ENCODE assay signal across 8 mouse cellular contexts in the genomic region with DNA sequence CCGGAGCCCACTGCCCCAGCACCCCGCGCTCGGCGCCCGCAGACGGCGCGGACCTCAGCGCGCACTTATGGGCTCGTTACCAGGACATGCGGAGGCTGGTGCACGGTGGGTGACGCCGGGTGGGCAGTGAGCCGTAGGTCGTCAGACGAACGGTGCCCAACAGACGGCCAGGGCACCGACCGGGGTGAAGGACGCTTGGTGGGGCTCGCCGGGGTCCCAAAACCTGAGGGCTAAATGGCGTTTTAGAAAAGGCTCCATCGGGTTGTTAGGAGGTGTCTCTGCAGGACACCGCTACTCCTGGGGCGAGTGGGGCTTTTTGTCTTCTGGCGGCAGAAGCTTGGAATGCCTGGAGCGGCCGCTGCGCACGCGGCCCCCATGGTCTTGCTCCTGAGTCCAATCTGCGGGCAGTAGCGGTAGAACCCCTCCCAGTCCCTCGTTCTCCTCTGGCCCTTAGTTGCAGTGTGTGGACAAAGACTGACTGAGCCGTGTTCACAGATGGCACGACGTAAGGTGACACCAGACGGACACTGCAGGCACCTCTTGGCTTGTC. TPM values are rescaled to one million over a fixed set of nuclear protein-coding genes. Genes with fewer than 3 reads are reported as not detected.
A peak's percentile ranks its signal among the peaks of the same experiment; 100 is the strongest.
DNase-seq lines count a peak whose midpoint lies in the region; ATAC-seq and TF ChIP-seq lines count a peak whose summit lies in the region.

No protein-coding gene starts in this region.

- peaks cover 32% of the 10 kb centered on the region for H3K4me1 ChIP-seq in testis, adult 2 months (ENCODE audit: control insufficient read depth, insufficient read depth, low read length)
- no peaks in the 10 kb centered on the region; the same call in 1 of the 2 replicates for H3K4me1 ChIP-seq in embryonic facial prominence, embryonic 11.5 days (ENCODE audit: control insufficient read depth, insufficient read depth, low read length)
- H3K4me1 ChIP-seq in hindbrain, postnatal 0 days (ENCODE audit: insufficient read depth, low read length), result peaks cover 41% of the 10 kb centered on the region

- peak overlapping the region; percentile 86 for H3K4me3 ChIP-seq in testis, adult 2 months (ENCODE audit: control insufficient read depth, low read depth, low read length)
- H3K4me3 ChIP-seq in embryonic facial prominence, embryonic 11.5 days (ENCODE audit: low read depth, low read length), result peak overlapping the region; percentile 99
- peak overlapping the region; percentile 74 for H3K4me3 ChIP-seq in hindbrain, postnatal 0 days (ENCODE audit: low read length)
- H3K4me3 ChIP-seq in macrophage (ENCODE audit: inconsistent target), result peak overlapping the region; percentile 64

- no peak for ATAC-seq in embryonic facial prominence, embryonic 11.5 days (replicated peaks; ENCODE audit: insufficient number of reproducible peaks, low FRiP score, low TSS enrichment, low read depth)
- peak; percentile 1; the same call in 1 of the 2 replicates for ATAC-seq in hindbrain, postnatal 0 days

- no peaks in the 10 kb centered on the region for H3K9me3 ChIP-seq in embryonic facial prominence, embryonic 11.5 days (replicated peaks; ENCODE audit: control insufficient read depth, low read length)
- no peaks in the 10 kb centered on the region for H3K9me3 ChIP-seq in hindbrain, postnatal 0 days (ENCODE audit: low read length)

- H3K9ac ChIP-seq in embryonic facial prominence, embryonic 11.5 days (replicated peaks; ENCODE audit: low read length), result peak overlapping the region; percentile 95
- peak overlapping the region; percentile 83 for H3K9ac ChIP-seq in hindbrain, postnatal 0 days (replicated peaks; ENCODE audit: low read length)

- no peak for DNase-seq in testis, postnatal 14 days (ENCODE audit: low spot score)
- DNase-seq in embryonic facial prominence, embryonic 11.5 days (ENCODE audit: low spot score), result peak; percentile 47
- DNase-seq in hindbrain, postnatal 0 days (ENCODE audit: low spot score), result peak; percentile 43
- no peak for DNase-seq in adrenal gland, adult 2 months
- no peak for DNase-seq in left cerebral cortex, adult 8-10 months (ENCODE audit: low spot score in 2 of 2)
- DNase-seq in spleen, postnatal 4 days (ENCODE audit: low spot score in 2 of 2), result no peak

- peak overlapping the region; percentile 73 for H3K4me2 ChIP-seq in embryonic facial prominence, embryonic 11.5 days (ENCODE audit: low read depth, low read length)
- peak overlapping the region; percentile 71 for H3K4me2 ChIP-seq in hindbrain, postnatal 0 days (ENCODE audit: low read depth, low read length)

- H3K27me3 ChIP-seq in testis, adult 2 months (ENCODE audit: control insufficient read depth, insufficient read depth, low read length), result no peaks in the 10 kb centered on the region
- no peaks in the 10 kb centered on the region for H3K27me3 ChIP-seq in embryonic facial prominence, embryonic 11.5 days (ENCODE audit: control insufficient read depth, insufficient read depth, low read length)
- H3K27me3 ChIP-seq in hindbrain, postnatal 0 days (ENCODE audit: insufficient read depth, low read length), result no peaks in the 10 kb centered on the region

- no peak overlapping the region for H3K27ac ChIP-seq in testis, adult 2 months (ENCODE audit: control insufficient read depth, insufficient read depth, low read depth, low read length)
- peak overlapping the region; percentile 71 for H3K27ac ChIP-seq in embryonic facial prominence, embryonic 11.5 days (replicated peaks; ENCODE audit: low read depth, low read length)
- H3K27ac ChIP-seq in hindbrain, postnatal 0 days, result peak overlapping the region; percentile 72
- H3K27ac ChIP-seq in macrophage, result peak overlapping the region; percentile 52

- TF ChIP-seq POLR2A in testis, adult 2 months (IDR thresholded peaks at IDR 0.05; ENCODE audit: control insufficient read depth, low read depth, low read length), result no peak

- TF ChIP-seq CTCF in testis, adult 2 months (IDR thresholded peaks at IDR 0.05; ENCODE audit: control insufficient read depth, insufficient read depth, insufficient replicate concordance, low read depth, low read length), result no peak
- TF ChIP-seq CTCF in hindbrain, postnatal 0 days (IDR thresholded peaks at IDR 0.05; ENCODE audit: low read depth), result no peak

- under 1% methylated on average over 43 of the region's 43 CpGs for WGBS in embryonic facial prominence, embryonic 11.5 days
- under 1% methylated on average over 43 of the region's 43 CpGs for WGBS in hindbrain, postnatal 0 days
- WGBS in macrophage (ENCODE audit: missing documents), result 7% methylated on average over 38 of the region's 43 CpGs

- H3K79me2 ChIP-seq in macrophage (ENCODE audit: inconsistent target), result peaks cover 52% of the 10 kb centered on the region

- H3K36me3 ChIP-seq in testis, adult 2 months (ENCODE audit: control insufficient read depth, insufficient read depth, low read length), result no peaks in the 10 kb centered on the region
- H3K36me3 ChIP-seq in embryonic facial prominence, embryonic 11.5 days (replicated peaks; ENCODE audit: control insufficient read depth, insufficient read depth, low read depth, low read length), result peaks cover 9% of the 10 kb centered on the region
- no peaks in the 10 kb centered on the region for H3K36me3 ChIP-seq in hindbrain, postnatal 0 days (ENCODE audit: insufficient read depth, low read length)
- H3K36me3 ChIP-seq in macrophage (ENCODE audit: inconsistent target), result peaks cover 12% of the 10 kb centered on the region; the same call in 1 of the 2 replicates

RNA-seq across cellular contexts. Expression of a gene that starts 0.5 kb away (rescaled TPM):
- polyA plus RNA-seq in testis, adult 2 months (2012; rRNA removed), result 24.4 and 27.4 TPM in 2 replicates
- 462 and 510 TPM in 2 replicates for polyA plus RNA-seq in embryonic facial prominence, embryonic 11.5 days (2014; fragmentation: Nextera tagmentation; extraction: Ambion mirVana)
- 209 and 236 TPM in 2 replicates for total RNA-seq in hindbrain, postnatal 0 days (2014; rRNA removed)
- polyA plus RNA-seq in hindbrain, postnatal 0 days (2015; fragmentation: Nextera tagmentation; extraction: Ambion mirVana), result 203 and 204 TPM in 2 replicates
- total RNA-seq in macrophage (2018; cell fraction: chromatin; rRNA removed), result 10 to 100 TPM in 11 of 26 experiments, 1 to 10 TPM in 15; 1.8 to 37.0 (median 8.3) TPM
- total RNA-seq in macrophage (2018; cell fraction: cytosol; rRNA removed), result 100 to 1,000 TPM in 5 of 26 experiments, 10 to 100 TPM in 21; 25.4 to 119 (median 52.7) TPM
- total RNA-seq in macrophage (2018; cell fraction: nucleus; rRNA removed), result 10 to 100 TPM in 21 of 26 experiments, 1 to 10 TPM in 5; 6.5 to 49.6 (median 15.5) TPM
- 64.0 to 97.6 TPM (median 77.4 TPM) in 3 replicates for polyA plus RNA-seq in macrophage (2018)
- total RNA-seq in adrenal gland, adult 2 months (2021), result 10 to 100 TPM; 22.5 to 33.3 TPM
- polyA plus RNA-seq in adrenal gland, adult 2 months (2012; rRNA removed), result 107 and 124 TPM in 2 replicates
- total RNA-seq in left cerebral cortex, adult 8-10 months (2022), result 1 to 10 TPM; 3.0 to 4.1 (median 3.8) TPM

RNA-seq across cellular contexts. Expression of a gene that starts 2.6 kb away (rescaled TPM):
- polyA plus RNA-seq in testis, adult 2 months (2012; rRNA removed), result 8.9 and 11.8 TPM in 2 replicates
- 56.8 and 62.3 TPM in 2 replicates for polyA plus RNA-seq in embryonic facial prominence, embryonic 11.5 days (2014; fragmentation: Nextera tagmentation; extraction: Ambion mirVana)
- 0.93 and 5.0 TPM in 2 replicates for total RNA-seq in hindbrain, postnatal 0 days (2014; rRNA removed)
- 59.5 and 64.8 TPM in 2 replicates for polyA plus RNA-seq in hindbrain, postnatal 0 days (2015; fragmentation: Nextera tagmentation; extraction: Ambion mirVana)
- 10 to 100 TPM in 5 of 26 experiments, 1 to 10 TPM in 12, under 1 TPM in 1, not detected in 8; 0.82 to 20.9 (median 6.8) TPM for total RNA-seq in macrophage (2018; cell fraction: chromatin; rRNA removed)
- 10 to 100 TPM; 33.4 to 98.2 (median 47.8) TPM for total RNA-seq in macrophage (2018; cell fraction: cytosol; rRNA removed)
- total RNA-seq in macrophage (2018; cell fraction: nucleus; rRNA removed), result 10 to 100 TPM in 14 of 26 experiments, 1 to 10 TPM in 12; 2.1 to 47.5 (median 11.1) TPM
- polyA plus RNA-seq in macrophage (2018), result 5.9 to 64.8 TPM (median 39.9 TPM) in 3 replicates
- total RNA-seq in adrenal gland, adult 2 months (2021), result 10 to 100 TPM; 71.2 to 84.4 TPM
- polyA plus RNA-seq in adrenal gland, adult 2 months (2012; rRNA removed), result 133 TPM in 2 replicates
- total RNA-seq in left cerebral cortex, adult 8-10 months (2022), result 10 to 100 TPM; 26.5 to 30.6 (median 28.0) TPM

RNA-seq across cellular contexts. Expression of a gene that starts 37.1 kb away (rescaled TPM):
- polyA plus RNA-seq in testis, adult 2 months (2012; rRNA removed), result 8.0 and 9.2 TPM in 2 replicates
- 19.8 and 23.6 TPM in 2 replicates for polyA plus RNA-seq in embryonic facial prominence, embryonic 11.5 days (2014; fragmentation: Nextera tagmentation; extraction: Ambion mirVana)
- 31.2 and 35.4 TPM in 2 replicates for total RNA-seq in hindbrain, postnatal 0 days (2014; rRNA removed)
- polyA plus RNA-seq in hindbrain, postnatal 0 days (2015; fragmentation: Nextera tagmentation; extraction: Ambion mirVana), result 10.5 and 11.5 TPM in 2 replicates
- total RNA-seq in macrophage (2018; cell fraction: chromatin; rRNA removed), result 1,000 to 10,000 TPM in 23 of 26 experiments, 100 to 1,000 TPM in 3; 175 to 4,782 (median 2,271) TPM
- 100 to 1,000 TPM in 25 of 26 experiments, 10 to 100 TPM in 1; 91.4 to 838 (median 312) TPM for total RNA-seq in macrophage (2018; cell fraction: cytosol; rRNA removed)
- 1,000 to 10,000 TPM in 14 of 26 experiments, 100 to 1,000 TPM in 12; 325 to 5,560 (median 1,024) TPM for total RNA-seq in macrophage (2018; cell fraction: nucleus; rRNA removed)
- 241 to 829 TPM (median 623 TPM) in 3 replicates for polyA plus RNA-seq in macrophage (2018)
- 10 to 100 TPM; 55.8 to 67.6 TPM for total RNA-seq in adrenal gland, adult 2 months (2021)
- 80.5 and 82.1 TPM in 2 replicates for polyA plus RNA-seq in adrenal gland, adult 2 months (2012; rRNA removed)
- 10 to 100 TPM; 18.7 to 28.1 (median 22.2) TPM for total RNA-seq in left cerebral cortex, adult 8-10 months (2022)

Comparison
In these comparisons a context has a peak if more than half of its experiments do, and no peak if none do; other contexts are left out.
1. DNase-seq: peak in embryonic facial prominence, embryonic 11.5 days (single experiment) and hindbrain, postnatal 0 days (single experiment); none in testis, postnatal 14 days (single experiment), adrenal gland, adult 2 months (single experiment), left cerebral cortex, adult 8-10 months (0 of 2) and spleen, postnatal 4 days (0 of 2).
2. Peak in every context shown above with its lines, with median percentiles within 50 percentile points of each other: H3K4me3 ChIP-seq.